Mouse (Mus musculus) erythroblast, embryonic 14.5 days (primary cell): ENCODE results near the gene Nsmce4a. TPM values are rescaled to one million over a fixed set of nuclear protein-coding genes. Genes with fewer than 3 reads are reported as not detected.

ENCODE experiments used
- H3K27me3 ChIP-seq: 2 replicates; pipeline ENCODE4 v1.6.1; 2012; ENCODE audit warnings: inconsistent platforms; ENCODE audit not compliant: control insufficient read depth
- H3K36me3 ChIP-seq: 2 replicates; pipeline ENCODE4 v1.6.1; 2012; ENCODE audit warnings: mild to moderate bottlenecking, inconsistent platforms; ENCODE audit not compliant: control insufficient read depth
- H3K4me1 ChIP-seq: 2 replicates; pipeline ENCODE4 v1.6.1; 2012; ENCODE audit warnings: inconsistent platforms; ENCODE audit not compliant: control insufficient read depth
- H3K4me3 ChIP-seq: replicated peaks from 2 replicates; pipeline ENCODE3; 2012; ENCODE audit warnings: moderate library complexity, mild to moderate bottlenecking, inconsistent platforms
- H3K9me3 ChIP-seq: 2 replicates; pipeline ENCODE4 v1.6.1; 2012; ENCODE audit warnings: low read length, inconsistent platforms, mixed read lengths; ENCODE audit not compliant: control insufficient read depth
- GATA1 ChIP-seq: IDR thresholded peaks from 2 replicates; pipeline ENCODE4 v1.6.1; 2012; ENCODE audit warnings: low read length, inconsistent platforms, mixed read lengths
- TAL1 ChIP-seq: IDR thresholded peaks from 3 replicates; pipeline ENCODE4 v1.6.1; 2012; ENCODE audit warnings: low read length, inconsistent platforms, mixed read lengths
- polyA plus RNA-seq: library from polyadenylated mRNA; stranded (reverse); fragments of >175 nt; gene quantifications from 2 replicates; pipeline ENCODE4 v1.2.3, GENCODE M21; 2012

The Nsmce4a gene
- polyA plus RNA-seq, 1 experiment, result 20.5 TPM

- no peaks in the 10 kb centered on the region for H3K36me3 ChIP-seq
- H3K4me1 ChIP-seq, result no peaks in the 10 kb centered on the region
- TF ChIP-seq TAL1, result no peak
- TF ChIP-seq GATA1, result no peak
- no peaks in the 10 kb centered on the region for H3K27me3 ChIP-seq
- H3K9me3 ChIP-seq, result no peaks in the 10 kb centered on the region
- no peak overlapping the region for H3K4me3 ChIP-seq
Measured at GRCm38 (mm10) chr7:130586521-130587072, 13.7 kb upstream of the Nsmce4a start.

GRCm38 (mm10) chr7:130578607-130579006, 5.7 kb upstream of the Nsmce4a start:
- no peaks in the 10 kb centered on the region for H3K27me3 ChIP-seq
- no peaks in the 10 kb centered on the region for H3K4me1 ChIP-seq
- peaks cover 4% of the 10 kb centered on the region for H3K9me3 ChIP-seq
- no peak overlapping the region for H3K4me3 ChIP-seq
- H3K36me3 ChIP-seq, result no peaks in the 10 kb centered on the region
- TF ChIP-seq TAL1 (no peak), GATA1 (no peak)

- TF ChIP-seq GATA1 (no peak), TAL1 (no peak)
- peaks cover 4% of the 10 kb centered on the region for H3K9me3 ChIP-seq
- H3K36me3 ChIP-seq, result no peaks in the 10 kb centered on the region
- H3K27me3 ChIP-seq, result no peaks in the 10 kb centered on the region
- no peaks in the 10 kb centered on the region for H3K4me1 ChIP-seq
- H3K4me3 ChIP-seq, result no peak overlapping the region
Measured at GRCm38 (mm10) chr7:130578066-130578465, 5.1 kb upstream of the Nsmce4a start.

- H3K27me3 ChIP-seq, result no peaks in the 10 kb centered on the region
- TF ChIP-seq GATA1, result no peak
- no peak for TF ChIP-seq TAL1
- H3K4me1 ChIP-seq, result no peaks in the 10 kb centered on the region
- peaks cover 4% of the 10 kb centered on the region for H3K9me3 ChIP-seq
- H3K4me3 ChIP-seq, result no peak within 1 kb of the TSS
- H3K36me3 ChIP-seq, result no peaks in the 10 kb centered on the region
Measured at GRCm38 (mm10) chr7:130577388-130578003, 4.6 kb upstream of the Nsmce4a start, which contains the start of gene Tacc2. Gene Tacc2, plus strand, starts transcription at chr7:130577438.

GRCm38 (mm10) chr7:130576981-130577380, 4.1 kb upstream of the Nsmce4a start:
- TF ChIP-seq TAL1 (no peak), GATA1 (no peak)
- H3K36me3 ChIP-seq, result no peaks in the 10 kb centered on the region
- peaks cover 4% of the 10 kb centered on the region for H3K9me3 ChIP-seq
- no peak overlapping the region for H3K4me3 ChIP-seq
- H3K27me3 ChIP-seq, result no peaks in the 10 kb centered on the region
- H3K4me1 ChIP-seq, result no peaks in the 10 kb centered on the region

GRCm38 (mm10) chr7:130574211-130574991, 1.5 kb upstream of the Nsmce4a start:
- no peak overlapping the region for H3K4me3 ChIP-seq
- no peaks in the 10 kb centered on the region for H3K4me1 ChIP-seq
- TF ChIP-seq GATA1 (no peak), TAL1 (no peak)
- no peaks in the 10 kb centered on the region for H3K27me3 ChIP-seq
- H3K36me3 ChIP-seq, result no peaks in the 10 kb centered on the region
- no peaks in the 10 kb centered on the region for H3K9me3 ChIP-seq

- TF ChIP-seq GATA1, result no peak
- TF ChIP-seq TAL1, result no peak
- Histone ChIP-seq H3K36me3 (no peaks in the 10 kb centered on the region), H3K27me3 (no peaks in the 10 kb centered on the region), H3K9me3 (no peaks in the 10 kb centered on the region), H3K4me1 (no peaks in the 10 kb centered on the region), H3K4me3 (no peak overlapping the region)
Measured at GRCm38 (mm10) chr7:130573746-130574145, 828 bp upstream of the Nsmce4a start.

GRCm38 (mm10) chr7:130570472-130570871, 2.4 kb downstream of the Nsmce4a start:
- H3K27me3 ChIP-seq, result no peaks in the 10 kb centered on the region
- H3K9me3 ChIP-seq, result no peaks in the 10 kb centered on the region
- peaks cover 4% of the 10 kb centered on the region for H3K4me1 ChIP-seq
- no peak overlapping the region for H3K4me3 ChIP-seq
- H3K36me3 ChIP-seq, result no peaks in the 10 kb centered on the region
- no peak for TF ChIP-seq TAL1
- TF ChIP-seq GATA1, result no peak

- H3K36me3 ChIP-seq, result no peaks in the 10 kb centered on the region
- H3K9me3 ChIP-seq, result no peaks in the 10 kb centered on the region
- no peak for TF ChIP-seq TAL1
- no peak for TF ChIP-seq GATA1
- no peak overlapping the region for H3K4me3 ChIP-seq
- H3K27me3 ChIP-seq, result no peaks in the 10 kb centered on the region
- peaks cover 13% of the 10 kb centered on the region for H3K4me1 ChIP-seq
Measured at GRCm38 (mm10) chr7:130568783-130569436, 4.0 kb downstream of the Nsmce4a start.
